Mouse (Mus musculus): Measurements from ENCODE around the gene Fbxo39. TPM values are rescaled to one million over a fixed set of nuclear protein-coding genes. Genes with fewer than 3 reads are reported as not detected.

Fbxo39 gene
- polyA plus RNA-seq, 1 experiment from 2014 or later, result not detected

GRCm38 (mm10) chr11:72364526-72364925 lies 50.3 kb downstream of the Fbxo39 start:
- Histone ChIP-seq H3K36me3 (ENCODE audit: inconsistent target) (no peaks in the 10 kb centered on the region), H3K79me2 (ENCODE audit: inconsistent target) (no peaks in the 10 kb centered on the region), H3K4me3 (ENCODE audit: inconsistent target) (no peak overlapping the region), H3K27ac (no peak overlapping the region)
- WGBS (ENCODE audit: missing documents), result 68% methylated on average over 5 of the region's 5 CpGs

GRCm38 (mm10) chr11:72366126-72366525 lies 51.9 kb downstream of the Fbxo39 start:
- no peak overlapping the region for H3K27ac ChIP-seq
- 82% methylated on average over 8 of the region's 9 CpGs for WGBS (ENCODE audit: missing documents)
- no peaks in the 10 kb centered on the region for H3K79me2 ChIP-seq (ENCODE audit: inconsistent target)
- H3K36me3 ChIP-seq (ENCODE audit: inconsistent target), result no peaks in the 10 kb centered on the region
- no peak overlapping the region for H3K4me3 ChIP-seq (ENCODE audit: inconsistent target)

- Histone ChIP-seq H3K79me2 (ENCODE audit: inconsistent target) (no peaks in the 10 kb centered on the region), H3K27ac (no peak overlapping the region), H3K36me3 (ENCODE audit: inconsistent target) (no peaks in the 10 kb centered on the region), H3K4me3 (ENCODE audit: inconsistent target) (no peak overlapping the region)
- WGBS (ENCODE audit: missing documents), result 63% methylated on average over 11 of the region's 11 CpGs
These were observed 53.9 kb downstream of the Fbxo39 start for GRCm38 (mm10) chr11:72367934-72368674.

Other genes starting within 250 kb of the Fbxo39 start
- not detected in 3 replicates for gene Pitpnm3, start 178.7 kb upstream of the Fbxo39 start, polyA plus RNA-seq (2018)
- gene Gm43951, start 107.6 kb upstream of the Fbxo39 start, polyA plus RNA-seq (2018), result 0.19 to 0.22 TPM (median 0.21 TPM) in 3 replicates
- 3.7 to 4.9 TPM (median 4.6 TPM) in 3 replicates for gene 4933427D14Rik, start 107.0 kb upstream of the Fbxo39 start, polyA plus RNA-seq (2018)
- 172 to 312 TPM (median 227 TPM) in 3 replicates for gene Txndc17, start 106.9 kb upstream of the Fbxo39 start, polyA plus RNA-seq (2018)
- gene Med31, start 98.9 kb upstream of the Fbxo39 start, polyA plus RNA-seq (2018), result 6.1 to 8.2 TPM (median 6.3 TPM) in 3 replicates
- gene Slc13a5, start 47.2 kb upstream of the Fbxo39 start, polyA plus RNA-seq (2018), result not detected in 3 replicates
- gene Xaf1, start 12.8 kb upstream of the Fbxo39 start, polyA plus RNA-seq (2018), result 119 to 152 TPM (median 140 TPM) in 3 replicates
- not detected in 3 replicates for gene Tekt1, start 48.0 kb downstream of the Fbxo39 start, polyA plus RNA-seq (2018)
- not detected in 3 replicates for gene Smtnl2, start 97.3 kb downstream of the Fbxo39 start, polyA plus RNA-seq (2018)
- gene Ggt6, start 121.1 kb downstream of the Fbxo39 start, polyA plus RNA-seq (2018), result not detected in 3 replicates
- 30.3 to 92.8 TPM (median 58.1 TPM) in 3 replicates for gene Mybbp1a, start 126.9 kb downstream of the Fbxo39 start, polyA plus RNA-seq (2018)
- gene Spns2, start 175.5 kb downstream of the Fbxo39 start, polyA plus RNA-seq (2018), result 0.11 TPM in 1 of 3 replicates, not detected in the others
- gene Spns3, start 236.1 kb downstream of the Fbxo39 start, polyA plus RNA-seq (2018), result not detected in 3 replicates

Measured in macrophage (primary cell).